Mouse (Mus musculus): ENCODE measurements around the gene 4921509C19Rik. TPM values are rescaled to one million over a fixed set of nuclear protein-coding genes. Genes with fewer than 3 reads are reported as not detected.
A peak's percentile ranks its signal among the peaks of the same experiment; 100 is the strongest.

The 4921509C19Rik gene
- total and polyA plus RNA-seq, 3 experiments: not detected

DNA sequence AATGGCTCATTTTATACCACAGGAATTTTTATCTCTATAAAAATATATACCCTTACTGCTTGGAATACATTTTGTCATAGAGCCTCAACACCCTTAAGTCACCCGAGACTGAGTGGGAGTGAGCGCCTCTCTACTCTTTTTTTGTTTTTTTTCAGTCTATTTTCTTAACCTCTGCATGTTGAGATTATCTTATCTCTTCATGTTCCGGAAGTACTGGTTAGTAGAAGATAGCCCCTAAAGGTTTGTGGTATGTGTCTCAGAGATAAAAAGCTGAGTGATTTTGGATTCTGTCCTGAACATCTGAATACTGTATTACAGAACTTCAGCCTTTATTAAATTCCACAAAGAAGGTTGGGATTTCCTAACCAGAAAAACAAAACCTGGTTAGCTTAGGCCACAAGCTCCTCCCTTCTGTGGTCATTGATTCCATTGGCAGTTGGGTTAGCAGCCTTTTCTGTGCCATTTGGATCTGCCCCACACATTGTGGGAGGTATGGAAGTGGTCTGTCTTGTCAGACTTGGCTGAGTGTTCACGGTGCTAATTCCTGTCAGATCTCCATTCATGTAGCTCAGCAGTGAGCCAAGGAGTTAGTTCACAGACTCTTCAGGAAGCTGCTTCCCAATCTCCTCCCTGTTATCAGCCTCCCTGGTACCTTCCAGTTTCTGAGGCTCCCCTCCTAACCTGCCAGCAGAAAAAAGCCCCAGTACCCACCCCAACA, 48.5 kb upstream of the 4921509C19Rik start (continued):
- TF ChIP-seq RCOR1 (IDR thresholded peaks at IDR 0.05; ENCODE audit: low read depth, low read length): peak; percentile 100

GRCm38 (mm10) chr2:151519000-151519399, 43.0 kb upstream of the 4921509C19Rik start:
- H3K27ac ChIP-seq (ENCODE audit: control insufficient read depth, low read depth, low read length): no peak overlapping the region
- H3K4me1 ChIP-seq (ENCODE audit: control insufficient read depth in 1 of 2, insufficient read depth in 2 of 2, low read length in 2 of 2): no peaks in the 10 kb centered on the region
- H3K9ac ChIP-seq (ENCODE audit: control insufficient read depth, low read depth, low read length, poor library complexity, severe bottlenecking): no peak overlapping the region
- no peaks in the 10 kb centered on the region for H3K9me3 ChIP-seq (replicated peaks; ENCODE audit: insufficient read depth, low read length)
- no peaks in the 10 kb centered on the region for H3K27me3 ChIP-seq (ENCODE audit: control insufficient read depth in 1 of 2, insufficient read depth in 2 of 2, low read length in 2 of 2)
- no peak for TF ChIP-seq HCFC1 (IDR thresholded peaks at IDR 0.05; ENCODE audit: low read depth, low read length)
- no peak for TF ChIP-seq CHD1 (IDR thresholded peaks at IDR 0.05; ENCODE audit: low read depth, low read length)
- TF ChIP-seq EP300 (IDR thresholded peaks at IDR 0.05; ENCODE audit: low read depth in 1 of 2, low read length in 2 of 2): no peak
- no peak for TF ChIP-seq MXI1 (IDR thresholded peaks at IDR 0.05; ENCODE audit: low read depth, low read length)
- TF ChIP-seq TBP (IDR thresholded peaks at IDR 0.05; ENCODE audit: low read depth, low read length): no peak
- no peak for TF ChIP-seq MEF2A (IDR thresholded peaks at IDR 0.05; ENCODE audit: extremely low read depth, insufficient replicate concordance, low read depth, low read length, poor library complexity, severe bottlenecking)
- no peak for TF ChIP-seq E2F4 (IDR thresholded peaks at IDR 0.05; ENCODE audit: borderline replicate concordance, low read depth, low read length)
- TF ChIP-seq ZMIZ1 (IDR thresholded peaks at IDR 0.05; ENCODE audit: low read depth, low read length): no peak
- TF ChIP-seq CHD2 (IDR thresholded peaks at IDR 0.05; ENCODE audit: low read length): no peak
- no peak for TF ChIP-seq POLR2AphosphoS5 (IDR thresholded peaks at IDR 0.05; ENCODE audit: borderline replicate concordance, low read depth, low read length)
- no peak for TF ChIP-seq CTCF (IDR thresholded peaks at IDR 0.05 in 2 of 3, conservative IDR thresholded peaks at IDR 0.05 in 1 of 3; ENCODE audit: control insufficient read depth in 1 of 3, insufficient read depth in 1 of 3, low read depth in 2 of 3, low read length in 3 of 3, poor library complexity in 1 of 3, severe bottlenecking in 1 of 3)
- TF ChIP-seq SMC3 (IDR thresholded peaks at IDR 0.05; ENCODE audit: low read depth, low read length): no peak
- no peak for TF ChIP-seq JUND (IDR thresholded peaks at IDR 0.05; ENCODE audit: low read depth, low read length)
- TF ChIP-seq ZKSCAN1 (IDR thresholded peaks at IDR 0.05; ENCODE audit: low read depth, low read length): no peak
- no peak for TF ChIP-seq ZC3H11A (IDR thresholded peaks at IDR 0.05; ENCODE audit: low read depth, low read length)
- TF ChIP-seq POLR2A (IDR thresholded peaks at IDR 0.05; ENCODE audit: control insufficient read depth in 1 of 2, insufficient read depth in 1 of 2, low read depth in 1 of 2, low read length in 2 of 2, poor library complexity in 1 of 2): no peak
- H3K4me3 ChIP-seq (ENCODE audit: control insufficient read depth in 1 of 2, insufficient read depth in 1 of 2, low read depth in 2 of 2, low read length in 2 of 2): no peak overlapping the region
- DNase-seq (ENCODE audit: low read depth, low spot score): no peak
- H3K36me3 ChIP-seq (ENCODE audit: control insufficient read depth in 1 of 2, insufficient read depth in 2 of 2, low read length in 2 of 2): peaks cover 0 to 4% of the 10 kb centered on the region in 2 experiments; a peak in 2 of 4 replicates
- H3K79me2 ChIP-seq (ENCODE audit: control insufficient read depth, insufficient read depth, low read length, poor library complexity): no peaks in the 10 kb centered on the region

All from MEL (cell line).